Mouse (Mus musculus): ENCODE measurements around the gene Nat8f5.
"Not testable (repeated sequence)": the region's sequence is repeated elsewhere in the genome, so short reads cannot be mapped to it uniquely, and the experiment has no call there.

Gene Nat8f5

GRCm38 (mm10) chr6:85836098-85836497 lies 15.3 kb upstream of the Nat8f5 start:
- DNase-seq (ENCODE audit: low spot score): not testable (repeated sequence)

GRCm38 (mm10) chr6:85835104-85835503 lies 14.3 kb upstream of the Nat8f5 start:
- not testable (repeated sequence) for DNase-seq (ENCODE audit: low spot score)

- DNase-seq (ENCODE audit: low spot score): not testable (repeated sequence)
Observed at GRCm38 (mm10) chr6:85834504-85835100, 13.8 kb upstream of the Nat8f5 start.

GRCm38 (mm10) chr6:85831796-85832321 lies 11.1 kb upstream of the Nat8f5 start, which contains the start of gene Nat8:
Gene Nat8 (minus strand): TSS chr6:85832082.
- DNase-seq (ENCODE audit: low spot score): no peak

GRCm38 (mm10) chr6:85829462-85829861 lies 8.7 kb upstream of the Nat8f5 start:
- no peak for DNase-seq (ENCODE audit: low spot score)

- no peak for DNase-seq (ENCODE audit: low spot score)
Observed at GRCm38 (mm10) chr6:85825886-85826285, 5.1 kb upstream of the Nat8f5 start.

- no peak for DNase-seq (ENCODE audit: low spot score)
Observed at GRCm38 (mm10) chr6:85823382-85824090, 2.8 kb upstream of the Nat8f5 start.

GRCm38 (mm10) chr6:85822286-85822685 lies 1.5 kb upstream of the Nat8f5 start:
- DNase-seq (ENCODE audit: low spot score): no peak

- DNase-seq (ENCODE audit: low spot score): no peak
Observed at GRCm38 (mm10) chr6:85818338-85818737, 2.4 kb downstream of the Nat8f5 start.

GRCm38 (mm10) chr6:85813339-85813738 lies 7.4 kb downstream of the Nat8f5 start:
- no peak for DNase-seq (ENCODE audit: low spot score)

GRCm38 (mm10) chr6:85810942-85811537 lies 9.7 kb downstream of the Nat8f5 start:
- DNase-seq (ENCODE audit: low spot score): not testable (repeated sequence)

GRCm38 (mm10) chr6:85810514-85810913 lies 10.3 kb downstream of the Nat8f5 start:
- not testable (repeated sequence) for DNase-seq (ENCODE audit: low spot score)

GRCm38 (mm10) chr6:85809784-85810183 lies 11.0 kb downstream of the Nat8f5 start:
- DNase-seq (ENCODE audit: low spot score): not testable (repeated sequence)

- not testable (repeated sequence) for DNase-seq (ENCODE audit: low spot score)
Observed at GRCm38 (mm10) chr6:85803180-85803579, 17.6 kb downstream of the Nat8f5 start.

Measured in left cerebral cortex, adult 11 months (tissue).